ENCODE assay signal across 23 mouse cellular contexts in the genomic region with DNA sequence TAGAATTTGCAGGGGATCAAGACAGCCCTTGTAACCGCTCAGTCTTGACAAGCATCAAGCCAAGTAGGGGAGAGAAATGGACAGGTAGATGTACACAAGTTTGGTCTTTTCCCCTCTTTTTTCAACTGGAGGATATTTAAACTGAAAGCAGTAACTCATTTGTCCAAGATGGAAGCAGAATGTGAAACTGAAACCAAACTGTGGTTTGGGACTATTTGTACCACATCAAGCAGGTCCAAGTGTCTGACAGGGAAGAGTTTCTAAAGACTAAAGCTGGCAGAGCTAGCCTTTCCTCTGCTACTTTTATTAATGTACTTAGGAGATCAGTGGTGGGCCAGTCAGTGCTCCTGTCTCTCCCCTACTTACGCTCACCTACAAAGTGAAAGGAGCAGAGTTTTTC. TPM values are rescaled to one million over a fixed set of nuclear protein-coding genes. Genes with fewer than 3 reads are reported as not detected.
A peak's percentile ranks its signal among the peaks of the same experiment; 100 is the strongest.
DNase-seq lines count a peak whose midpoint lies in the region; ATAC-seq and TF ChIP-seq lines count a peak whose summit lies in the region.
"Had no signal": no experiment of that assay in that cellular context is flagged by ENCODE, and none has a peak within 500 bp of the region (broad histone marks: within the 10 kb centered on the region; RNA-seq: fewer than 3 reads in every experiment).

No protein-coding gene starts in this region.

- DNase-seq in liver, postnatal 0 days = no peak
- no peak for DNase-seq in liver
- DNase-seq in ovary, postnatal 36 days (ENCODE audit: low spot score) = no peak
- no peak for DNase-seq in heart, adult 2 months
- DNase-seq in frontal cortex, postnatal 14 days (ENCODE audit: low spot score in 2 of 2) = no peak
- DNase-seq: adrenal gland, adult 2 months; adrenal gland, postnatal 25 days; cerebellum, adult 18-20 months; cerebellum, postnatal 10 days; gastrocnemius, postnatal 14 days; heart, adult 11 months; heart, postnatal 10 days; heart, postnatal 4 days had no signal

- no peak for TF ChIP-seq EP300 in liver, postnatal 0 days (IDR thresholded peaks at IDR 0.05; ENCODE audit: low read depth)
- TF ChIP-seq EP300 in heart, adult 2 months (IDR thresholded peaks at IDR 0.05; ENCODE audit: insufficient read depth, low read depth, low read length) = no peak

- no peak for ATAC-seq in liver, postnatal 0 days
- peak; percentile 82 for ATAC-seq in granulocyte monocyte progenitor cell, adult 5-6 weeks (replicated peaks; ENCODE audit: poor library complexity, severe bottlenecking)
- ATAC-seq: activated CD4-positive, CD25-positive, alpha-beta regulatory T cell, adult 4 months; forebrain, embryonic 15.5 days; hindbrain, postnatal 0 days; intestine, embryonic 15.5 days; Patski had no signal

- TF ChIP-seq CTCF in liver, postnatal 0 days (IDR thresholded peaks at IDR 0.05; ENCODE audit: low read depth) = no peak
- no peak for TF ChIP-seq CTCF in heart, adult 2 months (IDR thresholded peaks at IDR 0.05)

- H3K27me3 ChIP-seq in liver, postnatal 0 days (ENCODE audit: insufficient read depth, low read length) = no peaks in the 10 kb centered on the region
- H3K27me3 ChIP-seq in megakaryocyte, embryonic 14.5 days (replicated peaks) = peaks cover 8% of the 10 kb centered on the region
- no peaks in the 10 kb centered on the region for H3K27me3 ChIP-seq in heart, adult 2 months (ENCODE audit: control insufficient read depth, insufficient read depth, low read length)
- H3K27me3 ChIP-seq: embryonic facial prominence, embryonic 12.5 days; intestine, embryonic 15.5 days had no signal

- no peak overlapping the region for H3K27ac ChIP-seq in liver, postnatal 0 days (ENCODE audit: low read depth)
- H3K27ac ChIP-seq in heart, adult 2 months = no peak overlapping the region
- H3K27ac ChIP-seq: embryonic facial prominence, embryonic 12.5 days; forebrain, embryonic 15.5 days; heart, embryonic 10.5 days; hindbrain, embryonic 13.5 days; hindbrain, postnatal 0 days; intestine, embryonic 15.5 days had no signal

- H3K79me2 ChIP-seq in heart, adult 2 months (replicated peaks; ENCODE audit: control insufficient read depth, insufficient read depth, low read length) = no peaks in the 10 kb centered on the region

- H3K36me3 ChIP-seq in liver, postnatal 0 days (replicated peaks; ENCODE audit: insufficient read depth, low read length) = no peaks in the 10 kb centered on the region
- no peaks in the 10 kb centered on the region for H3K36me3 ChIP-seq in megakaryocyte, embryonic 14.5 days (replicated peaks; ENCODE audit: low read length)
- no peaks in the 10 kb centered on the region for H3K36me3 ChIP-seq in heart, adult 2 months (ENCODE audit: control insufficient read depth, insufficient read depth, low read length)
- H3K36me3 ChIP-seq: embryonic facial prominence, embryonic 12.5 days; forebrain, embryonic 15.5 days; heart, embryonic 10.5 days; hindbrain, embryonic 13.5 days; intestine, embryonic 15.5 days had no signal

- intact Hi-C loops in heart, adult 2 months (cut with DNase I) = no loop called here

- H3K9me3 ChIP-seq in liver, postnatal 0 days (ENCODE audit: low read length) = no peaks in the 10 kb centered on the region
- H3K9me3 ChIP-seq in megakaryocyte, embryonic 14.5 days = no peaks in the 10 kb centered on the region
- H3K9me3 ChIP-seq: embryonic facial prominence, embryonic 12.5 days; forebrain, embryonic 15.5 days; heart, embryonic 10.5 days; hindbrain, embryonic 13.5 days; intestine, embryonic 15.5 days had no signal

- no peaks in the 10 kb centered on the region; the same call in 1 of the 2 replicates for H3K4me1 ChIP-seq in liver, postnatal 0 days (ENCODE audit: insufficient read depth)
- peaks cover 8% of the 10 kb centered on the region for H3K4me1 ChIP-seq in megakaryocyte, embryonic 14.5 days
- no peaks in the 10 kb centered on the region for H3K4me1 ChIP-seq in heart, adult 2 months (ENCODE audit: control insufficient read depth, insufficient read depth, low read length)
- H3K4me1 ChIP-seq: embryonic facial prominence, embryonic 12.5 days; forebrain, embryonic 15.5 days; heart, embryonic 10.5 days; hindbrain, embryonic 13.5 days; intestine, embryonic 15.5 days had no signal

- H3K4me3 ChIP-seq in liver, postnatal 0 days (ENCODE audit: low read depth, low read length) = no peak overlapping the region
- peak overlapping the region; percentile 82 for H3K4me3 ChIP-seq in megakaryocyte, embryonic 14.5 days (replicated peaks)
- H3K4me3 ChIP-seq in heart, adult 2 months = no peak overlapping the region
- H3K4me3 ChIP-seq: embryonic facial prominence, embryonic 12.5 days; forebrain, embryonic 15.5 days; heart, embryonic 10.5 days; hindbrain, embryonic 13.5 days; intestine, embryonic 15.5 days had no signal

- 0 out of 2 replicates have a peak overlapping the region, but pooled peaks have one; percentile 13 for H3K4me2 ChIP-seq in liver, postnatal 0 days (ENCODE audit: low read depth, low read length)
- H3K4me2 ChIP-seq: embryonic facial prominence, embryonic 12.5 days; forebrain, embryonic 15.5 days; hindbrain, embryonic 13.5 days; intestine, embryonic 15.5 days had no signal

- no peak for TF ChIP-seq POLR2A in heart, adult 2 months (IDR thresholded peaks at IDR 0.05; ENCODE audit: insufficient read depth, low read depth, low read length)

- no peak overlapping the region for H3K9ac ChIP-seq in liver, postnatal 0 days (replicated peaks)
- no peak overlapping the region for H3K9ac ChIP-seq in heart, adult 2 months (ENCODE audit: low read depth, low read length)
- H3K9ac ChIP-seq: embryonic facial prominence, embryonic 12.5 days; forebrain, embryonic 15.5 days; hindbrain, embryonic 13.5 days; intestine, embryonic 15.5 days had no signal

- WGBS in liver, postnatal 0 days (ENCODE audit: insufficient replicate concordance) = 91% methylated on average over 2 of the region's 2 CpGs
- WGBS in heart, adult 2 months = 87% methylated on average over 2 of the region's 2 CpGs

RNA-seq across cellular contexts. Expression of gene Sfmbt2, which starts 10.4 kb away (rescaled TPM):
- polyA plus RNA-seq in liver, postnatal 0 days (2015; fragmentation: Nextera tagmentation; extraction: Ambion mirVana) = 0.25 and 0.39 TPM in 2 replicates
- 1.7 and 2.0 TPM in 2 replicates for total RNA-seq in granulocyte monocyte progenitor cell, adult 5-6 weeks (2014; fragmentation: Nextera tagmentation)
- total RNA-seq in granulocyte monocyte progenitor cell, adult 5-6 weeks (2017) = 0.78 and 2.2 TPM in 2 replicates
- 0.21 TPM in 1 of 2 replicates, not detected in the other for polyA plus RNA-seq in megakaryocyte, embryonic 14.5 days (2012; ENCODE audit: insufficient read depth, low replicate concordance)
- total RNA-seq in heart, adult 2 months (2021) = under 1 TPM; 0.25 to 0.39 TPM
- polyA plus RNA-seq in heart, adult 2 months (2012; rRNA removed) = 0.06 and 0.12 TPM in 2 replicates
